Mouse (Mus musculus): Measurements from ENCODE around the gene Syncrip. TPM values are rescaled to one million over a fixed set of nuclear protein-coding genes. Genes with fewer than 3 reads are reported as not detected.

Syncrip gene
- polyA plus RNA-seq, 1 experiment: 3.8 TPM

- Histone ChIP-seq H3K36me3 (ENCODE audit: control insufficient read depth) (peaks cover 13% of the 10 kb centered on the region), H3K9me3 (ENCODE audit: control insufficient read depth, low read length) (no peaks in the 10 kb centered on the region), H3K4me3 (replicated peaks) (peak overlapping the region; percentile 28), H3K4me1 (ENCODE audit: control insufficient read depth) (peaks cover 37% of the 10 kb centered on the region), H3K27me3 (ENCODE audit: control insufficient read depth) (no peaks in the 10 kb centered on the region)
- TF ChIP-seq TAL1 (IDR thresholded peaks at IDR 0.05; ENCODE audit: low read length) (no peak), GATA1 (IDR thresholded peaks at IDR 0.05; ENCODE audit: low read length) (no peak)
These were observed 42.4 kb downstream of the Syncrip start for GRCm38 (mm10) chr9:88439991-88440390.

DNA sequence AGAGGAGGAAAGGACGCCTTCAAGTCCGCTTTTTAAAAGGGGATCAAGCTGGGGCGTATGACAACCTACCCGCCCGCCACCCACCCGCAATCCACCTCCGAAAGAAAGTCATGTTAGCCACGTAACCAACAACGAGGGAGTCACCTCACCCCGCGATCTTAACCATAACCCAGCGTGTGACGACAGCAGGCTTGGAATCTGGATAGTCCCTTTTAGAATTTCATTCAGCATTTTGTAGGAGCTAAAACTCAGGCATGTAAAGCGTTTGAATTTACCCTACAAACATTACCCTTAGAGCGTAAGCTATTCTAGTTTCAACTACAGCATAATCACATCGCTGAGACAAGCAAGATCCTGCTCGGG, 43.2 kb downstream of the Syncrip start:
- TF ChIP-seq TAL1 (IDR thresholded peaks at IDR 0.05; ENCODE audit: low read length): no peak
- Histone ChIP-seq H3K4me3 (replicated peaks) (peak overlapping the region; percentile 100), H3K4me1 (ENCODE audit: control insufficient read depth) (peaks cover 37% of the 10 kb centered on the region), H3K9me3 (ENCODE audit: control insufficient read depth, low read length) (no peaks in the 10 kb centered on the region), H3K36me3 (ENCODE audit: control insufficient read depth) (peaks cover 7% of the 10 kb centered on the region), H3K27me3 (ENCODE audit: control insufficient read depth) (no peaks in the 10 kb centered on the region)

DNA sequence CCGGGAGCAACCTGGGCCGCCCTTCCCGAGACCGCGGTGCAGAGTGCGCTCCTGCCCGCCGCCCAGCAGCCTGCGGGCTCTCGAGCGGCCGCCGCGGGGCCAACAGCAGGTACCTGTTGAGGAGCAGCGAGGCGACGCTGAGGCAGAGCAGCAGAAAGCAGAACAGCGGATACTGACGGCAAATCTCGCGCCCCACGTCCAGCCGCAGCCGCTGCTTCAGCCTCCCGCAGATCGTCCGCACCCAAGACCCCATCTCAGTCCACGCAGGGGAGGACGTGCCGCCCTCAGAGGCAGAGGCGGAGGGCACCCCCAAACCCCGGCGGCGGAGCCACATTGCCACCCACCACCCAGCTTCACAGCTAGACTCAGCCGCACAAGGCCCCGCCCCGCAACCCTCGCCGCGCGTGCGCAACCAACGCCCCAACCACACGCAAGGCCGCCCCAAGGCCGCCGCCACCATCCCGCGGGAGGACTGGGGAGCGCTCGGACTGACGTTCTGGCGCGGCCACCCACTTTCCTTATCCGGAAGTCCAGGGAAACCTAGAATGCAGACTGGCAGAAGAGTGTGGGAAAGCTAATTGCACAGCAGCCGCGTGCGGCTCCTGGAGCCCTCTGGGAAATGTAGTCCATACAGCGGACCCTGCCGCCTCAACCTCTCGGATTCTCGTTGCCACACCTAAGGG, 43.7 kb downstream of the Syncrip start, which contains the start of gene Snx14:
Snx14 (minus strand) TSS at position 404 of the 683 bp plus-strand sequence.
- no peaks in the 10 kb centered on the region for H3K27me3 ChIP-seq (ENCODE audit: control insufficient read depth)
- no peak for TF ChIP-seq TAL1 (IDR thresholded peaks at IDR 0.05; ENCODE audit: low read length)
- TF ChIP-seq GATA1 (IDR thresholded peaks at IDR 0.05; ENCODE audit: low read length): no peak
- H3K36me3 ChIP-seq (ENCODE audit: control insufficient read depth): peaks cover 4% of the 10 kb centered on the region
- peaks cover 37% of the 10 kb centered on the region for H3K4me1 ChIP-seq (ENCODE audit: control insufficient read depth)
- H3K9me3 ChIP-seq (ENCODE audit: control insufficient read depth, low read length): no peaks in the 10 kb centered on the region
- peak within 1 kb of the TSS; percentile 100 for H3K4me3 ChIP-seq (replicated peaks)

GRCm38 (mm10) chr9:88438237-88438554, 44.2 kb downstream of the Syncrip start:
- Histone ChIP-seq H3K4me3 (replicated peaks) (peak overlapping the region; percentile 100), H3K9me3 (ENCODE audit: control insufficient read depth, low read length) (no peaks in the 10 kb centered on the region), H3K4me1 (ENCODE audit: control insufficient read depth) (peaks cover 37% of the 10 kb centered on the region), H3K36me3 (ENCODE audit: control insufficient read depth) (peaks cover 2% of the 10 kb centered on the region), H3K27me3 (ENCODE audit: control insufficient read depth) (no peaks in the 10 kb centered on the region)
- TF ChIP-seq GATA1 (IDR thresholded peaks at IDR 0.05; ENCODE audit: low read length) (no peak), TAL1 (IDR thresholded peaks at IDR 0.05; ENCODE audit: low read length) (no peak)

GRCm38 (mm10) chr9:88437342-88438236, 44.8 kb downstream of the Syncrip start:
- no peak for TF ChIP-seq TAL1 (IDR thresholded peaks at IDR 0.05; ENCODE audit: low read length)
- TF ChIP-seq GATA1 (IDR thresholded peaks at IDR 0.05; ENCODE audit: low read length): no peak
- H3K9me3 ChIP-seq (ENCODE audit: control insufficient read depth, low read length): no peaks in the 10 kb centered on the region
- H3K36me3 ChIP-seq (ENCODE audit: control insufficient read depth): peaks cover 2% of the 10 kb centered on the region
- H3K4me3 ChIP-seq (replicated peaks): peak overlapping the region; percentile 100
- peaks cover 37% of the 10 kb centered on the region for H3K4me1 ChIP-seq (ENCODE audit: control insufficient read depth)
- H3K27me3 ChIP-seq (ENCODE audit: control insufficient read depth): no peaks in the 10 kb centered on the region

DNA sequence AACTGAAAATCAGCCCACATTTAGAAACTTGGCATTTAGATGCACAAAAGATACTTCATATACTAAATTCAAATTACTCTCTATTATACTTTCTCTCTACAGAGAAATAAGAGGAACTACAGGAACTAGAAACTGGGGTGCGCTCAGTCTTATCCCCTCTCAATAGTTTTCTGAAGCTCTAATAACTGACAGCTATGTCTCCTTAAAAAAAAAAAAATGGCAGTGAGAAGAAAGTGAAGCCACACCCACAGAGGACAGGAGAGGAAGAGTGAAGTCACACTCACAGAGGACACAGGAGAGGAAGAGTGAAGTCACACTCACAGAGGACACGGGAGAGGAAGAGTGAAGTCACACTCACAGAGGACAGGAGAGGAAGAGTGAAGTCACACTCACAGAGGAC, 58.0 kb downstream of the Syncrip start:
- H3K4me3 ChIP-seq (replicated peaks): no peak overlapping the region
- no peaks in the 10 kb centered on the region for H3K27me3 ChIP-seq (ENCODE audit: control insufficient read depth)
- no peaks in the 10 kb centered on the region for H3K4me1 ChIP-seq (ENCODE audit: control insufficient read depth)
- H3K36me3 ChIP-seq (ENCODE audit: control insufficient read depth): peaks cover 17% of the 10 kb centered on the region
- TF ChIP-seq TAL1 (IDR thresholded peaks at IDR 0.05; ENCODE audit: low read length): no peak
- TF ChIP-seq GATA1 (IDR thresholded peaks at IDR 0.05; ENCODE audit: low read length): no peak
- no peaks in the 10 kb centered on the region for H3K9me3 ChIP-seq (ENCODE audit: control insufficient read depth, low read length)

GRCm38 (mm10) chr9:88422428-88422827, 59.9 kb downstream of the Syncrip start:
- Histone ChIP-seq H3K27me3 (ENCODE audit: control insufficient read depth) (no peaks in the 10 kb centered on the region), H3K9me3 (ENCODE audit: control insufficient read depth, low read length) (no peaks in the 10 kb centered on the region), H3K4me3 (replicated peaks) (no peak overlapping the region), H3K4me1 (ENCODE audit: control insufficient read depth) (no peaks in the 10 kb centered on the region), H3K36me3 (ENCODE audit: control insufficient read depth) (peaks cover 17% of the 10 kb centered on the region)
- TF ChIP-seq TAL1 (IDR thresholded peaks at IDR 0.05; ENCODE audit: low read length) (no peak), GATA1 (IDR thresholded peaks at IDR 0.05; ENCODE audit: low read length) (no peak)

DNA sequence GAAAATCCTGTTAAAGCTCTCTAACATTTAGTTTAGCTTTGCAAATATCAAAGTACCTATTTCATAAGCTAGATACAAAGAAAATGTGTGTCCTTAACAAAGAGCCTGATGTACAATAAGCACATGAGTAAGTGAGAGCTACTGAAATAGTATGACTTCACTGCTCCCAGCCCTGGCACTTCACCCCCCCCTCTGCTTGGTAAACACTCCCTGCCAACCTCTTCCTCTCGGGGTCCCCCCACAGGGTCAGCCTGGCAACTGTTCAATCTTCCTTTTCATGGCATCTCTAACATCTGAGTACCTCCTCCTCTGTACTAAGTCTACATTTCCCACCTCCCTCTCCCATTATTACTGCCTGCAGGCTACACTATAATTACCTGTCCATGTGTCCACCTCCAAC, 65.6 kb downstream of the Syncrip start:
- H3K36me3 ChIP-seq (ENCODE audit: control insufficient read depth): peaks cover 21% of the 10 kb centered on the region

GRCm38 (mm10) chr9:88409978-88410377, 72.4 kb downstream of the Syncrip start:
- Histone ChIP-seq H3K4me1 (ENCODE audit: control insufficient read depth) (no peaks in the 10 kb centered on the region), H3K27me3 (ENCODE audit: control insufficient read depth) (no peaks in the 10 kb centered on the region), H3K4me3 (replicated peaks) (no peak overlapping the region), H3K9me3 (ENCODE audit: control insufficient read depth, low read length) (no peaks in the 10 kb centered on the region), H3K36me3 (ENCODE audit: control insufficient read depth) (peaks cover 14% of the 10 kb centered on the region)
- TF ChIP-seq TAL1 (IDR thresholded peaks at IDR 0.05; ENCODE audit: low read length): no peak
- TF ChIP-seq GATA1 (IDR thresholded peaks at IDR 0.05; ENCODE audit: low read length): no peak

More for the DNA sequence above, 65.6 kb downstream of the Syncrip start:
- H3K4me1 ChIP-seq (ENCODE audit: control insufficient read depth): no peaks in the 10 kb centered on the region
- H3K4me3 ChIP-seq (replicated peaks): no peak overlapping the region
- H3K27me3 ChIP-seq (ENCODE audit: control insufficient read depth): no peaks in the 10 kb centered on the region
- TF ChIP-seq GATA1 (IDR thresholded peaks at IDR 0.05; ENCODE audit: low read length) (no peak), TAL1 (IDR thresholded peaks at IDR 0.05; ENCODE audit: low read length) (no peak)
- H3K9me3 ChIP-seq (ENCODE audit: control insufficient read depth, low read length): no peaks in the 10 kb centered on the region
